Mouse (Mus musculus) MEL (cell line): ENCODE measurements around the gene Srsf5. TPM values are rescaled to one million over a fixed set of nuclear protein-coding genes. Genes with fewer than 3 reads are reported as not detected.

Source experiments
- DNase-seq: peaks from one replicate; pipeline ENCODE4 v3.0.0; 2011; ENCODE audit warnings: low read depth, low spot score
- H3K27ac ChIP-seq: 2 replicates; pipeline ENCODE4 v1.5.1; 2012; ENCODE audit warnings: low read depth, mild to moderate bottlenecking, control low read depth, low read length, moderate library complexity; ENCODE audit not compliant: control insufficient read depth
- H3K27me3 ChIP-seq, 2 experiments: fragments of 150-350 bp in 1 of 2; sonication (generic) in 1 of 2; 2 replicates each; pipeline ENCODE4 v1.6.1; 2012; ENCODE audit warnings: low read length in 2 of 2, mild to moderate bottlenecking in 2 of 2, improper control_type of control experiment in 1 of 2, moderate library complexity in 1 of 2; ENCODE audit not compliant: insufficient read depth in 2 of 2, control insufficient read depth in 1 of 2
- H3K36me3 ChIP-seq, 2 experiments: 2 replicates each; pipeline ENCODE4 v1.6.1; 2012 to 2014; ENCODE audit warnings: low read length in 2 of 2, improper control_type of control experiment in 1 of 2, inconsistent platforms in 1 of 2, mild to moderate bottlenecking in 1 of 2; ENCODE audit not compliant: insufficient read depth in 2 of 2, control insufficient read depth in 1 of 2
- H3K4me1 ChIP-seq, 2 experiments: fragments of 150-350 bp in 1 of 2; sonication (generic) in 1 of 2; 2 replicates each; pipeline ENCODE4 v1.6.1; 2012; ENCODE audit warnings: low read length in 2 of 2, improper control_type of control experiment in 1 of 2, mild to moderate bottlenecking in 1 of 2; ENCODE audit not compliant: insufficient read depth in 2 of 2, control insufficient read depth in 1 of 2
- H3K4me3 ChIP-seq, 2 experiments: fragments of 150-350 bp in 1 of 2; sonication (generic) in 1 of 2; 2 replicates each; pipeline ENCODE4 v1.5.1; 2012; ENCODE audit warnings: low read depth in 2 of 2, low read length in 2 of 2, mild to moderate bottlenecking in 2 of 2, moderate library complexity in 2 of 2, control low read depth in 1 of 2, improper control_type of control experiment in 1 of 2; ENCODE audit not compliant: control insufficient read depth in 1 of 2, insufficient read depth in 1 of 2
- H3K79me2 ChIP-seq: 2 replicates; pipeline ENCODE4 v1.6.1; 2012; ENCODE audit warnings: mild to moderate bottlenecking, low read length, moderate library complexity; ENCODE audit not compliant: control insufficient read depth, poor library complexity, insufficient read depth
- H3K9ac ChIP-seq: 2 replicates; pipeline ENCODE4 v1.6.1; 2012; ENCODE audit warnings: low read depth, mild to moderate bottlenecking, control low read depth, low read length, moderate library complexity; ENCODE audit not compliant: control insufficient read depth, poor library complexity, severe bottlenecking
- H3K9me3 ChIP-seq: fragments of 150-350 bp; sonication (generic); replicated peaks from 2 replicates; pipeline ENCODE4 v1.6.1; 2012; ENCODE audit warnings: mild to moderate bottlenecking, low read length, improper control_type of control experiment, moderate library complexity; ENCODE audit not compliant: insufficient read depth
- CHD1 ChIP-seq: IDR thresholded peaks from 2 replicates; pipeline ENCODE4 v1.6.1; 2012; ENCODE audit warnings: low read depth, mild to moderate bottlenecking, inconsistent platforms, low read length, improper control_type of control experiment
- CHD2 ChIP-seq: IDR thresholded peaks from 2 replicates; pipeline ENCODE4 v1.6.1; 2011; ENCODE audit warnings: low read length, improper control_type of control experiment
- CTCF ChIP-seq, 3 experiments: IDR thresholded peaks in 2 of 3; conservative IDR thresholded peaks in 1 of 3; 2 replicates each; pipeline ENCODE4 v1.5.1; 2011 to 2012; ENCODE audit warnings: low read length in 3 of 3, low read depth in 2 of 3, mild to moderate bottlenecking in 2 of 3, improper control_type of control experiment in 1 of 3, inconsistent platforms in 1 of 3, mixed read lengths in 1 of 3, moderate library complexity in 1 of 3; ENCODE audit not compliant: control insufficient read depth in 1 of 3, insufficient read depth in 1 of 3, poor library complexity in 1 of 3, severe bottlenecking in 1 of 3
- E2F4 ChIP-seq: IDR thresholded peaks from 2 replicates; pipeline ENCODE4 v1.6.1; 2011; ENCODE audit warnings: low read depth, low read length, improper control_type of control experiment, borderline replicate concordance
- ETS1 ChIP-seq: IDR thresholded peaks from 2 replicates; pipeline ENCODE4 v1.6.1; 2012; ENCODE audit warnings: low read depth, mild to moderate bottlenecking, inconsistent platforms, low read length, improper control_type of control experiment, moderate library complexity
- GABPA ChIP-seq: IDR thresholded peaks from 2 replicates; pipeline ENCODE4 v1.6.1; 2012; ENCODE audit warnings: low read depth, mild to moderate bottlenecking, inconsistent platforms, low read length, improper control_type of control experiment, moderate library complexity
- HCFC1 ChIP-seq: IDR thresholded peaks from 2 replicates; pipeline ENCODE4 v1.6.1; 2012; ENCODE audit warnings: low read depth, mild to moderate bottlenecking, inconsistent platforms, low read length, improper control_type of control experiment, moderate library complexity
- JUND ChIP-seq: IDR thresholded peaks from 2 replicates; pipeline ENCODE4 v1.6.1; 2011; ENCODE audit warnings: low read depth, mild to moderate bottlenecking, improper control_type of control experiment, low read length
- KAT2A ChIP-seq: conservative IDR thresholded peaks from 2 replicates; pipeline ENCODE4 v1.6.1; 2012; ENCODE audit warnings: low read depth, low read length, improper control_type of control experiment, inconsistent platforms
- MAFK ChIP-seq: IDR thresholded peaks from 2 replicates; pipeline ENCODE4 v1.6.1; 2011; ENCODE audit warnings: low read depth, mild to moderate bottlenecking, low read length, improper control_type of control experiment, borderline replicate concordance
- MAX ChIP-seq: IDR thresholded peaks from 2 replicates; pipeline ENCODE4 v1.6.1; 2011; ENCODE audit warnings: low read length, improper control_type of control experiment
- MAZ ChIP-seq: IDR thresholded peaks from 2 replicates; pipeline ENCODE4 v1.6.1; 2012; ENCODE audit warnings: low read depth, mild to moderate bottlenecking, inconsistent platforms, low read length, improper control_type of control experiment
- MXI1 ChIP-seq: IDR thresholded peaks from 2 replicates; pipeline ENCODE4 v1.6.1; 2011; ENCODE audit warnings: mild to moderate bottlenecking, low read depth, low read length, improper control_type of control experiment
- MYC ChIP-seq: IDR thresholded peaks from 2 replicates; pipeline ENCODE4 v1.6.1; 2011; ENCODE audit warnings: low read depth, mild to moderate bottlenecking, low read length, improper control_type of control experiment, moderate library complexity
- NRF1 ChIP-seq: IDR thresholded peaks from 2 replicates; pipeline ENCODE4 v1.6.1; 2014; ENCODE audit warnings: low read depth, mild to moderate bottlenecking, inconsistent platforms, low read length, improper control_type of control experiment, moderate library complexity; ENCODE audit not compliant: poor library complexity, insufficient read depth, severe bottlenecking
- POLR2A ChIP-seq, 2 experiments: IDR thresholded peaks; 2 replicates each; pipeline ENCODE4 v1.6.1; 2011 to 2012; ENCODE audit warnings: low read length in 2 of 2, mild to moderate bottlenecking in 2 of 2, control low read depth in 1 of 2, improper control_type of control experiment in 1 of 2, low read depth in 1 of 2, moderate library complexity in 1 of 2; ENCODE audit not compliant: control insufficient read depth in 1 of 2, insufficient read depth in 1 of 2, poor library complexity in 1 of 2
- POLR2AphosphoS5 ChIP-seq: IDR thresholded peaks from 2 replicates; pipeline ENCODE4 v1.6.1; 2012; ENCODE audit warnings: low read depth, borderline replicate concordance, mild to moderate bottlenecking, inconsistent platforms, low read length, moderate library complexity, mixed read lengths
- RAD21 ChIP-seq: IDR thresholded peaks from 2 replicates; pipeline ENCODE4 v1.6.1; 2011; ENCODE audit warnings: mild to moderate bottlenecking, low read depth, low read length, improper control_type of control experiment
- RCOR1 ChIP-seq: IDR thresholded peaks from 2 replicates; pipeline ENCODE4 v1.6.1; 2012; ENCODE audit warnings: low read depth, mild to moderate bottlenecking, inconsistent platforms, low read length, improper control_type of control experiment
- TBP ChIP-seq: IDR thresholded peaks from 2 replicates; pipeline ENCODE4 v1.8.0; 2011; ENCODE audit warnings: low read depth, low read length, improper control_type of control experiment
- TCF12 ChIP-seq: IDR thresholded peaks from 2 replicates; pipeline ENCODE4 v1.6.1; 2014; ENCODE audit warnings: low read depth, mild to moderate bottlenecking, inconsistent platforms, low read length, improper control_type of control experiment, moderate library complexity
- USF1 ChIP-seq: IDR thresholded peaks from 2 replicates; pipeline ENCODE4 v1.6.1; 2014; ENCODE audit warnings: low read depth, mild to moderate bottlenecking, inconsistent platforms, low read length, improper control_type of control experiment, moderate library complexity
- USF2 ChIP-seq, 2 experiments: IDR thresholded peaks; 2 replicates each; pipeline ENCODE4 v1.6.1; 2011 to 2012; ENCODE audit warnings: improper control_type of control experiment in 2 of 2, low read length in 2 of 2, borderline replicate concordance in 1 of 2, inconsistent platforms in 1 of 2, low read depth in 1 of 2, mild to moderate bottlenecking in 1 of 2; ENCODE audit not compliant: insufficient read depth in 1 of 2
- ZKSCAN1 ChIP-seq: IDR thresholded peaks from 2 replicates; pipeline ENCODE4 v1.6.1; 2012; ENCODE audit warnings: low read depth, mild to moderate bottlenecking, inconsistent platforms, low read length, improper control_type of control experiment, moderate library complexity
- ZMIZ1 ChIP-seq: IDR thresholded peaks from 2 replicates; pipeline ENCODE4 v1.6.1; 2012; ENCODE audit warnings: low read depth, mild to moderate bottlenecking, inconsistent platforms, low read length, improper control_type of control experiment, moderate library complexity
- ZNF384 ChIP-seq: IDR thresholded peaks from 2 replicates; pipeline ENCODE4 v1.6.1; 2012; ENCODE audit warnings: low read depth, mild to moderate bottlenecking, inconsistent platforms, low read length, improper control_type of control experiment
- polyA plus RNA-seq, 2 experiments: library from polyadenylated mRNA; stranded (reverse) in 1 of 2; unstranded in 1 of 2; fragments of >175 nt in 1 of 2; fragments of >200 nt in 1 of 2; gene quantifications; 2 replicates each; pipeline versions ENCODE4 v1.2.1 to v1.2.4; 2012; ENCODE audit warnings: low replicate concordance in 2 of 2, low read depth in 1 of 2; ENCODE audit not compliant: insufficient read length in 2 of 2, insufficient read depth in 1 of 2, missing spikeins in 1 of 2
- total RNA-seq: library from RNA; depleted of rRNA; stranded (reverse); fragments of 300-350 nt; gene quantifications from 2 replicates; pipeline ENCODE4 v1.2.3, GENCODE M21; 2012

Gene Srsf5
- total and polyA plus RNA-seq, 3 experiments: 276 to 460 (median 401) TPM

- H3K79me2 ChIP-seq: no peaks in the 10 kb centered on the region
- no peak overlapping the region for H3K4me3 ChIP-seq
- H3K9me3 ChIP-seq: no peaks in the 10 kb centered on the region
- peaks cover 0 to 14% of the 10 kb centered on the region in 2 experiments; a peak in 2 of 4 replicates for H3K36me3 ChIP-seq
- TF ChIP-seq CTCF (IDR thresholded peaks at IDR 0.05 in 2 of 3, conservative IDR thresholded peaks at IDR 0.05 in 1 of 3; ENCODE audit: control insufficient read depth in 1 of 3, insufficient read depth in 1 of 3, low read depth in 2 of 3, low read length in 3 of 3, poor library complexity in 1 of 3, severe bottlenecking in 1 of 3): no peak
- no peak for TF ChIP-seq ETS1
- TF ChIP-seq TBP: no peak
- no peak for TF ChIP-seq KAT2A
- TF ChIP-seq CHD2: no peak
- TF ChIP-seq USF1: no peak
- TF ChIP-seq TCF12: no peak
- TF ChIP-seq RCOR1: no peak
- no peak for TF ChIP-seq POLR2A (IDR thresholded peaks at IDR 0.05; ENCODE audit: control insufficient read depth in 1 of 2, insufficient read depth in 1 of 2, low read depth in 1 of 2, low read length in 2 of 2, poor library complexity in 1 of 2)
- no peak for TF ChIP-seq MAFK
- TF ChIP-seq USF2 (IDR thresholded peaks at IDR 0.05; ENCODE audit: borderline replicate concordance in 1 of 2, insufficient read depth in 1 of 2, low read depth in 1 of 2, low read length in 2 of 2): no peak
- no peak for TF ChIP-seq JUND
- no peak for TF ChIP-seq MXI1
- TF ChIP-seq NRF1: no peak
- TF ChIP-seq POLR2AphosphoS5: no peak
- TF ChIP-seq RAD21: no peak
- TF ChIP-seq E2F4: no peak
- H3K27me3 ChIP-seq: peaks cover 0 to 1% of the 10 kb centered on the region in 2 experiments; a peak in 2 of 4 replicates
- DNase-seq: no peak
- no peak overlapping the region for H3K9ac ChIP-seq
- H3K27ac ChIP-seq: no peak overlapping the region
- peaks cover 5 to 18% of the 10 kb centered on the region in 2 experiments for H3K4me1 ChIP-seq
These were observed 21.7 kb upstream of the Srsf5 start for GRCm38 (mm10) chr12:80923602-80924001.

DNA sequence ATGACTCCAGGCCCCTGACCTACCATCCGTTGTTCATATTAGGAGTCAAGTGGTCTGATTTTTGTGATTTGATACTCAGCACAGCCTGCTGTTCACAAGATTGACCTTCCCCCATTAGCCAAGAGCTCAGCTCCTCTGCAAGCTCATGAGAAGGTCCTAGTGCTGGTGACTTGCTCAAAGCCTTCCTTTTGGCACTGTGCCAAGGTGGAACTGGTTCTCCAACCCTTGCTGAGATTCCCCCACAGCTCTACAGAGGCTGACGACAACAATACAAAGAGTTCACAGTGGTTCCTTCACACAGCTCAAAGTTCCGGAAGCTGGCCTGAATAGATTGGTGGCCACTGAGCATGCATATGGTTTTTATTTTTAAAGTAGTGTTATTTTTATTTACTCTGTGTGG lies 21.1 kb upstream of the Srsf5 start:
- no peaks in the 10 kb centered on the region for H3K79me2 ChIP-seq
- H3K9ac ChIP-seq: no peak overlapping the region
- H3K27me3 ChIP-seq: peaks cover 0 to 1% of the 10 kb centered on the region in 2 experiments; a peak in 2 of 4 replicates
- no peak overlapping the region for H3K27ac ChIP-seq
- peaks cover 0 to 14% of the 10 kb centered on the region in 2 experiments; a peak in 2 of 4 replicates for H3K36me3 ChIP-seq
- TF ChIP-seq TCF12: no peak
- no peak for TF ChIP-seq JUND
- TF ChIP-seq MAX: no peak
- TF ChIP-seq ZNF384: no peak
- TF ChIP-seq ZMIZ1: no peak
- TF ChIP-seq MAZ: no peak
- TF ChIP-seq HCFC1: no peak
- no peak for TF ChIP-seq ZKSCAN1
- no peak for TF ChIP-seq MYC
- no peak for TF ChIP-seq GABPA
- no peak for TF ChIP-seq CHD1
- TF ChIP-seq CHD2: no peak
- TF ChIP-seq NRF1: no peak
- TF ChIP-seq, all 39 proteins: peak for 0
- Histone ChIP-seq H3K9me3 (no peaks in the 10 kb centered on the region), H3K4me1 (peaks cover 5 to 18% of the 10 kb centered on the region in 2 experiments), H3K4me3 (no peak overlapping the region)
- peak; percentile 50 for DNase-seq
